26 mouse cellular contexts compared by ENCODE assay signal in genomic region chr2:128477242-128477641, GRCm38 (mm10).
"Had no signal": no experiment of that assay in that cellular context is flagged by ENCODE, and none has a peak within 500 bp of the region (broad histone marks: within the 10 kb centered on the region; RNA-seq: fewer than 3 reads in every experiment).

No protein-coding gene starts in this region.

- H3K9me3 ChIP-seq: heart, embryonic 13.5 days; heart, embryonic 15.5 days; hindbrain, embryonic 13.5 days; hindbrain, embryonic 15.5 days; kidney, embryonic 15.5 days; limb, embryonic 10.5 days; limb, embryonic 12.5 days; liver, embryonic 13.5 days had no signal

- ATAC-seq: hindbrain, postnatal 0 days; intestine, embryonic 16.5 days had no signal

- H3K27ac ChIP-seq: heart, embryonic 13.5 days; heart, embryonic 15.5 days; hindbrain, embryonic 13.5 days; hindbrain, embryonic 15.5 days; hindbrain, postnatal 0 days; kidney, embryonic 15.5 days; kidney, postnatal 0 days; limb, embryonic 10.5 days; limb, embryonic 12.5 days; liver, embryonic 13.5 days had no signal

- H3K27me3 ChIP-seq: heart, embryonic 13.5 days; heart, embryonic 15.5 days; hindbrain, embryonic 13.5 days; hindbrain, embryonic 15.5 days; kidney, embryonic 15.5 days; limb, embryonic 12.5 days; liver, embryonic 13.5 days had no signal

- H3K4me3 ChIP-seq: heart, embryonic 13.5 days; heart, embryonic 15.5 days; hindbrain, embryonic 13.5 days; hindbrain, embryonic 15.5 days; kidney, embryonic 15.5 days; limb, embryonic 10.5 days; limb, embryonic 12.5 days; liver, embryonic 13.5 days had no signal

- H3K4me1 ChIP-seq: heart, embryonic 13.5 days; heart, embryonic 15.5 days; hindbrain, embryonic 13.5 days; hindbrain, embryonic 15.5 days; limb, embryonic 12.5 days; liver, embryonic 13.5 days had no signal

- H3K4me2 ChIP-seq: heart, embryonic 11.5 days; heart, embryonic 13.5 days; heart, embryonic 15.5 days; hindbrain, embryonic 13.5 days; hindbrain, embryonic 15.5 days; kidney, embryonic 15.5 days; limb, embryonic 12.5 days; liver, embryonic 11.5 days; liver, embryonic 13.5 days had no signal

- DNase-seq: gastrocnemius, postnatal 14 days; gastrocnemius, postnatal 36 days; heart, adult 11 months; heart, postnatal 14 days; heart, postnatal 36 days; kidney, adult 11 months; kidney, adult 2 months; kidney, adult 9 months; kidney, postnatal 14 days; kidney, postnatal 36 days; layer of hippocampus, adult 9-11 months; layer of hippocampus, postnatal 36 days; liver; liver, embryonic 13.5 days had no signal

- H3K9ac ChIP-seq: heart, embryonic 13.5 days; heart, embryonic 15.5 days; hindbrain, embryonic 13.5 days; hindbrain, embryonic 15.5 days; kidney, embryonic 15.5 days; limb, embryonic 12.5 days; liver, embryonic 13.5 days had no signal

- H3K36me3 ChIP-seq: heart, embryonic 13.5 days; heart, embryonic 15.5 days; hindbrain, embryonic 13.5 days; hindbrain, embryonic 15.5 days; kidney, embryonic 15.5 days; limb, embryonic 10.5 days; limb, embryonic 12.5 days; liver, embryonic 13.5 days had no signal
